Mouse (Mus musculus) olfactory bulb, adult 2 months (tissue): Measurements from ENCODE around the gene Gng2.

Source experiments
- CTCF ChIP-seq: fragments of 200-500 bp; IDR thresholded peaks from 2 replicates; pipeline ENCODE4 v1.5.1; 2012; ENCODE audit warnings: low read depth, mild to moderate bottlenecking, low read length, moderate library complexity; ENCODE audit not compliant: insufficient read depth
- POLR2A ChIP-seq: fragments of 200-500 bp; IDR thresholded peaks from 2 replicates; pipeline ENCODE4 v1.6.1; 2012; ENCODE audit warnings: mild to moderate bottlenecking, low read depth, low read length, moderate library complexity; ENCODE audit not compliant: insufficient read depth

DNA sequence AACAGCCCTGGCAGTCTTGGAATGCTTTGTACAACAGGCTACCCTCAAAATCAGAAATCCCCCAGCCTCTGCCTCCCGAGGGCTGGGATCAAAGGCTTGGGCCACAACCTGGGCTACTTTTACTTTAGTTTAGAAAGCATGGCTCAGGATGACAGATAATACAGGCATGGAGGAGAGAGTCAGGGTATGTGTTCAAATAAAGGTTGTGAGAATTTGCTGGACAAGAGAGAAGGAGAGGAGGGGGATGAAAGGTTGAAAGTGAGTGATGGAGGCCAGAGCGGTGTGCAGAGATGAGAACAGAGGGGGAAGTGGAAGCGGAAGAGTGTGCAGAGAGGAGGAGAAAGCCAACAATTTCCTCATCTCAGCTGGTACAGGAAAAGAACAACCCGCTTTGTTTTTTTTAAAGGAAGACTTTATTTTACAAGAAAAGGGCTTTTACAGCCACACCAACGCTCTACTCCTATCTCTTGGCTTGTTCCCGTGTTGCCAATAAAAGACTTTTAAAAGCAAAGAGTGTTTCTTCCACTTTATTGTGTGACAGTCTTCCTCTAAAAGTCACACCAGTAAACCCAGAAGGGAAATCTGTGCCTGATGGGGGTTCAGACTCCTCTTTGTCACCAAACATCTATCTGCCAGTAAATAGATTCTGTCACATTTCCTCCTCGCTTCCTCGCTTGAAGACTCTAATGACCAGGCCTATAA, 8.6 kb upstream of the Gng2 start:
- TF ChIP-seq CTCF, result no peak
- no peak for TF ChIP-seq POLR2A
